Mouse (Mus musculus): ENCODE measurements around the gene Pcdh11x.
A peak's percentile ranks its signal among the peaks of the same experiment; 100 is the strongest.
"Not testable (repeated sequence)": the region's sequence is repeated elsewhere in the genome, so short reads cannot be mapped to it uniquely, and the experiment has no call there.

The Pcdh11x gene

DNA sequence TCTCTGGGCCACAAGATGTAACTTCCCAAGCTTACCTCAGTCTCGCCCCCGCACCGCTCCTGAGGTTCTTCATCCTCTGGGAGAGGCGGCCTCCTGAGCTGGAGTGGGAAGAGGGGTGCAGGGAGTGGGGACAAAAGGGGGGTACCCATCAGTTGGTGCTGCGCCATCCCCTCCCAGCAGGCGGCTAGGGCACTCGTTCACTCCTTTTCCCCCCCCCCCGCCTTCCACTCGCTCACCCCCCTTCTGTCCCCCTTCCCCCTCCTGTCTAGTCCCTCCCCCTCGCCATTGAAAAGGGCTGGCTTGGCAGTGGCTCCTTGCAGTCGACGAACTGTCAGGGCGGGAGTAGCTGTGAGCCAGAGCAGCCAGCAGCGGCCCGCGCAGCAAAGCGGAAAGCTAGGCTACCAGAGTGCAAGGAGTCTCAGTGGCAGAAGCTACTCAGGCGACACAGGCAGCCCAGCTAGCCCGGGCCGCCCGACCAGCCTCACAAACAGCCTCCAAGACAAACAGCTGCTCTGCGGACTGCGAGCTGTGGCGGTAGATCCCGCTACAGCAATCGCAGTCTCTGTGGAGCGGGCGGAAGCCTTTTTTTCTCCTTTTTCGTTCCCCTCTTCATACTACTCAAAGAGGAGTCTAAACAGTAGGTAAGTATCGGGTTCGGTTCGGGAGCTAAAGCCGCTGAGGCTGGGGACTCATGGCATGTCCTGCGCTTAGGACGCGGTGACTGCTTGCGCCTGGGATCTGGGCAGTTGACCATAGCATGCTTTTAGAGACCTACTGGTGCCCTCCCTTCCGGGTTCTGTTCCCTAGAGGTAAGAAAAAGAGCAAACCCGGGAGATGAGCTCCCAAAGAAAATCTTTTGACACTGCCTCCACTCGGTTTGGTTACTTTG is at the start of gene Pcdh11x:
Gene Pcdh11x, plus strand, starts transcription at position 249 of the 889 bp plus-strand sequence.
- no peak for DNase-seq (ENCODE audit: inconsistent age in 2 of 2, low spot score in 1 of 2)

DNA sequence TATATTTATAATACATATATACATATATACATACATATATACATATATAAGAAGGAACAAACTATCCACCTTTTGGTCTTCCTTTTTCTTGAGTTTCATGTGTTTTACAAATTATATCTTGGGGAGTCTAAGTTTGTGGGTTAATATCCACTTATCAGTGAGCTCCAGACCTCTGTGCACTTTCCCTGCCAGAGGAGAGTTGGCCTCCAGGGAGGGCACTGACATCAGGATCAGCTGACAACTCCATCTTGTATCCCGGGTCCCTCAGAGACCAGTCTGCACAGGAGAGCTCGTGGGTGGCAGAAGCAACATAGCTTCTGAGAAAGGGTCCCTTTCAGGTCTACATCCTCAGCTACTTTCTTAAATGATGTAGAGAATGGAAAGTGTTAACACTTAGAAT is 30.0 kb upstream of the Pcdh11x start:
- no peak for DNase-seq (ENCODE audit: inconsistent age in 2 of 2, low spot score in 1 of 2)

DNA sequence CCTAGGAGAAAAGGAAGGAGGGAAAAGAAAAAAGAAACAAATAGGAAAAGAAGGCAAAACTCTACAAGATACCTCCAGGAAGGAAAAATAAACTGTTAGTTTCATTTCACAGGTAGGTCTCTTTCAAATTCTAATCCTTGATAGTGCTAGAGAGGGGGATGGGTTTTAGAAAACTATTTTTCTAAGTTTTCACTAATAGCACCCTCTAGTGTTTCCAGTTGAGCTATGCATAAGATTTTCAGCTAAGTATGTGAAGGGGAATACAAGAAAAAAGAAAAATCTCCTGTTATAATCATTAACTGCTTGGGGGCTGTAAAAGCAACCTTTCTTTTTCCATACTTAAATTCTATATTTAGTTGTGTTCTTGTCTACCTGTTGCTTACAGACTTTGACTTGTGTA is 4.5 kb upstream of the Pcdh11x start:
- DNase-seq (ENCODE audit: inconsistent age in 2 of 2, low spot score in 1 of 2) = no peak

DNA sequence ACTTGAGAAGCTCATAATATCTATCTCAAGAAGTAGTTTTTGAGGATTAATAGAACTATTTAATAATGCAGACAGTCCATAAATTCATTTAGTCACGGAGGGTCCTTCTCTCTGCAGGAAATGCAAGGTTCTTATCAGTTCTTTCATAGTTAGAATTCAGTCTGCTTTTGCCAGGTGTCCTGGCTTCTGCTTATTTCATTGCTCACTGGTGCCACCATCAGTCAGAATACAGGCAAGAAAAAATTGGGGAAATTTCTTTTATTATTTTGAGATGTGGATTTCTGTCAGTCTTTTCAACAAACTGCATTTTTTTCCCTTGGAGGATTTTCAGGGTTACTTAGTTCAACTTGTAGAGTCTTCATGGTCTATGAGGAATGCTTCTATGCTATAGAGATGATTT is 2.6 kb upstream of the Pcdh11x start:
- DNase-seq (ENCODE audit: inconsistent age in 2 of 2, low spot score in 1 of 2) = no peak

DNA sequence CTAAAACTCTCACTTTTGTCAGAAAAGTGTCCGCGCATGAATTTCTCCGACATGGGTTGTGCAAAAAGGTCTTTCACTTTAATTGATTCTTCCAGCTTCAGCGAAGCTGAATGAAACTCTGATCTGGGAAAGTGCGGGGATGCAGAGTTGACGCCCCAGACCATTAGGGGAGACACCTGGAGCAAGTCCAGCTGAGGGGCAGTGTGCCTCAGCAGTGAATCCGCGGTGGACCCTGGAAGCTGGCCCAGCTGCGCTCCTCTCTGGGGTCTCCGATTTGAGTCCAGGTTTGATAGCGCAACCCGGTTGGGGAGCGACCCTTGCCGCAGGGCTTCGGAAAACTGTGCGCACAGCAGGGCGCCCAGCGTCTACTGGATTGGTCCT is 831 bp downstream of the Pcdh11x start:
- no peak for DNase-seq (ENCODE audit: inconsistent age in 2 of 2, low spot score in 1 of 2)

DNA sequence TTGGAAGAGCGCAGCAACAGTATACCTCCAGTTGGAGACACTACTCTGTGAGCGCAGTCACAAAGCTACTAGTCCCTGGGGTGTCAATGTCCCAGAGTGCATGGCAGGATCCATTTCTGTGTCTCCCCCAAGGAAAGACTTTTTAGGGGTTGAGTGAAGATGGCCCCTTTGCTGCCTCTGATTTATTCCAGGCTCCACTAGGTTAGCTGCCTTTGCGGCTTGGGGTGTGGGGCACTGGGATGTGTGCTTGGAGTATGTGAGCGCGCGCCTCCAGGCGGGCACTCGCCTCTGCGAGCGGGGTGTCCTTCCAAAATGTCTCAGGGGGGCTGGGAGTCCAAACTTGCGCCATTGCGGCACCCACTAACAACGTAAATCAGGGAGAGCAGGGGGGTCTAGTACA is 1.6 kb downstream of the Pcdh11x start:
- DNase-seq (ENCODE audit: inconsistent age in 2 of 2, low spot score in 1 of 2) = no peak

DNA sequence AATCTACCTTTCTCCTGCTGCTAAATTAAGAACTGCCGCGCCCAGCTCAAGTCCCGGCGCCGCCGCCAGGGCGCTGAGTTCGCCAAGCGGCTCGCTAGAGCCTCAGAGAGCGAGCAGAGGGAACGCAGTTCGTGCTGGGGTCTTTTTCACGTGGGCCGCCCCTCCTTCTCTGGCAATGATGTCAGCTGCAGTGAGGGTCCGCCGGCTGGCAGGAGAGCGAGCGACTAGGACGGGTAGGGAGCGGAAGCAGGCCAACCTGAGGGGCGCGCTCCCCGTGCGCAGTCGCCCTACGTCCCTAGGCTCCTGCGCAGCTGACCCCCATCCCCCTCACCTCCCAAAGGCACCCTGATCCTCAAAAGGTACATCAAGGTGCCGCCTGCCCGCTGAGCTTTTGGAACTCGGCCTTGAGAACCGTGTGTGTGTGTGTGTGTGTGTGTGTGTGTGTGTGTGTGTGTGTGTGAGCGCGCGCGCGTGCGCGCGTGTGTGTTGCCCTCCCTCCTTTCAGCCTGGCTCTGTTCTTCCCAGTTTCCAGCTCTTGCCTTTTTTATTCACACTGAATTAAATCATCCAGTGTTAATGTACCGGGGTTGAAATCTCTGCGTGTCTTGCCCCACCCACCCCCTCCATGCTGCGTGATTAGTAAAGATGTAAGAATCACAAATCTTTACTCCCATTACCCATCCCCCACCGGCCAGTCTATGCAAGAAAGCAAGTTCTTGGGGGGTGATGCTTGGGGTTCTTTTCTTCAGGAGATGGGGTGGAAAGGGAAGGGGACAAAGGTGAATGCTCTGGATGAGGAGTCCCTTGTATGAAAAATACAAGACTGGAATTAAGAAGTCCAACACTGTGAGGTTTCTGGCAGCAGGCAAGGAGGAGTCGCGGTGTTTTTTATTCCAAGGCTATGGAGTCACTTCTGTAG is 3.0 kb downstream of the Pcdh11x start:
- no peak for DNase-seq (ENCODE audit: inconsistent age in 2 of 2, low spot score in 1 of 2)

DNA sequence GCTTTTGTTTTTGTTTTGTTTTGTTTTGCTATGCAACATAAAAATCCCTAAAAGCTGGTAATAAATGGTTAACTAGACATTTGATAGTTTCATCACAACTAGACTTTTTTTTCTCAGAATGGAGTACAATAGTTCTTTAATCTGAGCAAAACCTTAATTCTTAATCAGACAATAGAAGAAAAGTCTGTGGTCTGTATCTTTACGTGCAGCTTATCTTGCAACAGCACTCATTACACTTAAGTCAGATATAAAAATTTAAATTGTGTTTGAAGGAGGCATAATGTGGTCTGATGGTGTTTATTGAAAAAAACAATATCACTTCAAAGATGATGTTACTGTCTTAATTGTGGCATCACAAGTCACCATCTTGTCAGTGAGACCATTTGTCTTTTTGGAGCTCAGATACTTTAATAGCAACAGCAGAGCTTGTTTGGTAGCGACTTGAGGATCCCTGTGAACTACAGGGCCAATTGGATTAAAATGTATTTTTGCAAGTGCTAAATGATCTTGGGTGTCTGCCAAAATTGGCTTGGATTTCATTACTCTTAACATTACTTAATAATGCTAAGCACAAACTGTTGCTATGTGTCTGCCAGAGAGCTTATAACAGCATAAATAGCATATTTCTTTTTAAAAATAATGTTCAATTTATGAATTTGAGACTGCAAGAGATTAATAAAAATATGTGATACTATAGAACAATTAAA is 11.6 kb downstream of the Pcdh11x start:
- DNase-seq (ENCODE audit: inconsistent age in 2 of 2, low spot score in 1 of 2) = no peak

DNA sequence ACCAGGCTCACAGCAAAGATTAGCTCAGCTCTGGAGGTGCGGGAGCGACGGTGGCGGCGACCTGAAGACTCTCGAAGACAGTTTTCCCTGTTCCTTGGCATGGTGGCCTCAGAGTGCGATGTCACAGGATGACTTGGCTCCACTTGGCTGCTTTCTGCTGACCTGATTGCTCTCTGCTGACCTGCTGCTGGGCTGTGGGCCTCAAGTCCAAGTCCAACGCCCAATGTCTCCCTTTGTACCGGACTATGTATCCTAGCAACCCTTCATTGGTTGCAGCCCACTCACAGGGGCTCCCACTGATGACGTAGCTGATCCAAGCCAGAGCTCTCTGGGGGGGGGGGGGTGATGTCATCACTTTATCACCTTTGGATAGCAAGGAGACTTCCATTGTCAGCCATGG is 22.9 kb downstream of the Pcdh11x start, which contains the start of gene H2afb3:
Gene H2afb3, minus strand, starts transcription at position 101 of the 400 bp plus-strand sequence.
- DNase-seq (ENCODE audit: inconsistent age in 2 of 2, low spot score in 1 of 2) = not testable (repeated sequence)

DNA sequence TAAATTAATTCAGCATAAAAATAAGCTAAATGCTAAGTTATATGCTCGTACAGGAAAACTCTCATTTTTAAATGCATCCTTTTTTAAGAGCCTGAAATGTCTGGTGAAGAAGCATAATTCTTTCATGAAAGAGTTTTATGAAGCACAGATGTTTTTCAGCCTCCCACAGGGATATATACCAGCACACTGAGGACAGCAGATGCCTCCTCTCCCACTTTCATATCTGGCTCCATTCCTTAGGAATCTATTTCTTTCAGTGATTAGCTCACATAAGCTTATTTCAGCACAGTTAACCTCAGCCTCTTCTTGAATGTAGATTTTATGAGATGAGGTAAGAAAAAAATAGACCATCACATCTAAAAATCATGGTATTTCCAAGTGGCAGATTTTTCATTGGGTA is 176.2 kb downstream of the Pcdh11x start:
- DNase-seq (ENCODE audit: inconsistent age in 2 of 2, low spot score in 1 of 2) = no peak

DNA sequence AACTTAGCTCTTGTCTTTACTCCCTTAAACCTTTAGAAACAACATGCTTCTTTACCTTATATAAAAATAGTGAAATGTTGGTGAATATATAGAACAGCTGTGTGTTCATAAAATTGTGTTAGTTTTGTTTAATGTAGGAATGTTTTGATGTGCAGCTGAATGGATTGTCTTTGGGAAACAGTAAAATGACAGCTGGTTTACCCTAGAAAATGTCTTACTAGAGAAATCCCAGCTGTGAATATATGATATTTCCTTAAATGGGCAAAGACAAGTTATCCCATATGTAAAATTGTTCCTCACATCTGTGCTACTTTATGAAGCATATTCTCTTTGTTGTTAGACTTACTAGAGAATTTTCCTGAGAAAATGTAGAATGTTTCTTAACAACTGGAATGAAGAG is 196.4 kb downstream of the Pcdh11x start:
- no peak for DNase-seq (ENCODE audit: inconsistent age in 2 of 2, low spot score in 1 of 2)

DNA sequence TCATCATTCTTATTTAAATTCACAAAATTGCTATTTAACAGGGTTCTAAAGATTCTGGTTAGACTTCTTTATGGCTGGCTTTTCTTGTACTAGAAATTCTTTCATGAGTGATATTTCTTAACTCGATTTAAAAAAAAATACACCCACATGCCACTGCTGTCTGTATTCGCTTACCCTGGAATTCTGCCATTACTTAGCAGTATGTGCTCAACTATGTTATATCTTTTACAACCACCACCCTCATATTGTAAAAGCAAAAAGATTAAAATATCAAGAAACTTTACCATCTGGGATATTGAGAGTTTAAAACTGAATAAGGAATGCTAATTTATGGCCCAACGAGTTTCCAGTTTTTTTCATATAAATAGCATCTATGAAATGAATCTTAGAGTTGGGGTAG is 234.9 kb downstream of the Pcdh11x start:
- no peak for DNase-seq (ENCODE audit: inconsistent age in 2 of 2, low spot score in 1 of 2)

DNA sequence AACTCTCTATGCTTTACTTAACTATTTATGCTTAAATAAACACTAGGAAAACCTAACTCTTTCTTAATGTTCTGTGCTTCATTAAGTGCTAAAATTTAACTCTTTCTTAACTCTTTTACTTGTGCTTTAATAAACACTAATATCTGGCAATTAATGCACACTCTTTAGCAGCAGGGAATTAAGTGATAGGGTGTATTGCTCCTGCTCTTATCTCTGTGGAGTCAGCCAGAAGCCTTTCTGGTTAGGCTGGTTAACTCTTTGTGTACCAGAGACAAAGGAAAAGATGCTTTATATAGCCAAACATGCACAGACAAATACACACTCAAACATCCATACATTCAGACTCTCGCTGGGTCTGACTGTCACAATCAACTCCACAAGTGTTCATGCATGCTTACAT is 309.2 kb downstream of the Pcdh11x start:
- no peak for DNase-seq (ENCODE audit: inconsistent age in 2 of 2, low spot score in 1 of 2)

DNA sequence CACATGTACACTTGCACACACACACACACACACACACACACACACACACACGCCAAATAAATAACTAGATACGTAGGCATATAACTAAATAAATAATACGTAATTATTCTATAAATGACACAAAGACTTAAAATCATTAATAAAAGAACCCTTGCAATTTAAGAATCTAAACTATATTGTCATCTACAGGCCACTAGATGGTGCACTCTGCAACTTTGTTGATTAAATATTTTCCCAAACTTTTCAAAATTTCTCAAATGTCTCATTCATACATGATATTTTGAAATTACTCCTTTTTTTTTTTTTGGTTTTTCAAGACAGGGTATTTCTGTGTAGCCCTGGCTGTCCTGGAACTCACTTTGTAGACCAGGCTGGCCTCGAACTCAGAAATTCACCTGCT is 328.4 kb downstream of the Pcdh11x start:
- DNase-seq (ENCODE audit: inconsistent age in 2 of 2, low spot score in 1 of 2) = no peak

DNA sequence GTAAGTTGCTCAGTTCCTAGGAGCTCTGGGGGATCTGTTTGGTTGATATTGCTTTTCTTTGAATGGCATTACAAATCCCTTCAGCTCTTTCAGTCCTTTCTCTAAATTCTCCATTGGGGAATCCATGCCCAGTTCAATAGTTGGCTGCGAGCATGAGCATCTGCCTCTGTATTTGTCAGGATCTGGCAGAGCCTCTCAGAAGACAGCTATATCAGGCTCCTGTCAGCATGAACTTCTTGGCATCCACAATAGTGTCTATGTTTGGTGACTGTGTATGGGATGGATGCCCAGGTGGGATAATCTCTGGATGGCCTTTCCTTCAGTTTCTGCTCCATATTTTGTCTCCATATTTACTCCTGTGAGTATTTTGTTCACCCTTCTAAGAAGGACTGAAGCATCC is 380.2 kb downstream of the Pcdh11x start:
- not testable (repeated sequence) for DNase-seq (ENCODE audit: inconsistent age in 2 of 2, low spot score in 1 of 2)

DNA sequence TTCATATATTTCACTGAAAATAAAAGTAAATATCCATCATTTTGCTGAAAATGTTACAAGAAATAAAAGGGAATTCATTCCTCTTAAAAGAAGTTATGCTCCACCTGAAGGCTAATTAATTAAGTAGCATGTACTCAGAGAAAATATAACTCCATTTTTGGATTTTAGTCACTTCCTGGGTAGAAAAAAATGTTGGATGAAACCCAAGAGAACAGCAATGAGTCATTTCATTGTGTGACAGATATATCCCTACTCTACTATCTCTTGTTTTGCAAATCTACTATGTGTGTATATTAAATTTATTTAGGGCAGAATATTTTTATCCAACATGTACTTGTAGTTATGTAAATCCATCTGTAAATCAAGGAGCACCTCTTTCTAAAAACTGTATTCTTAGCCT is 444.1 kb downstream of the Pcdh11x start:
- DNase-seq (ENCODE audit: inconsistent age in 2 of 2, low spot score in 1 of 2) = no peak

DNA sequence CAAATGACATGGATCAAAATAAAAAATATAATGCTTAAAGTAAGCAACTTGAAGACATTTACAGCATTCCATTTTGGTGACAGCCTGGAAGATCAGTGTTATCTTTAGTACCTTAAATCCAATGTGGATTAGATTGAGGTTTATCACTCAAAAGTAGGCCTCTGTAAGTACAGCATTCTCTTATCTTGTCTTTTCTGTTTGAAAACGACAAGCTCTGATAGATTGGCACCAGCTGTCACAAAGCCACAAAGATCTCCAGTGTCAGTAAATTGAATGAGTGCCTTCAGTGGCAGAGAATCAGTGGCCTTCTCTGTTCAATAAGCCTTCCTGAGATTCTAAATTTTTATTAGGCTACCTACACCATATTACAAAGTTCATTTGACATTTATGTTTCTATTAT is 445.7 kb downstream of the Pcdh11x start:
- DNase-seq (ENCODE audit: inconsistent age in 2 of 2, low spot score in 1 of 2) = no peak

DNA sequence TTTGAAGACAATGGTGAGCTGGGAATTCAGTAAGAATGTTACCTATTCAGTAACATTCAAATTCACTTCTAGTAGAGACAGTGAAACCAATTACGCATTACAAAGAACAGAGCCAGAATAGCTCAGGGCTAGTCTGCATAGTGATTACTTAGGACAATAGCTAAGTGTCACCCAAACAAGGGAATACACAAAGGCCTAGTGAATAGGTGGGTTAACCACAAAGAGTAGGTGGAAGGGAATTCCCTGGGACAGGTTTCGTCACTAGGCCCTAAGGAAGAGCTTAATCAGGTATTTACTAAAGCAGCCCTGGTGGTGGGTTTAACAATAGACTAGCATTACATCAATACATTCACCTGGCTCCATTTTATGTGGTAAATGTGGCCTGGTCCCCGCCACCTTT is 654.5 kb downstream of the Pcdh11x start:
- DNase-seq (ENCODE audit: inconsistent age in 2 of 2, low spot score in 1 of 2) = peak in 1 of 2 experiments; percentile 2

Measured in adrenal gland, adult (tissue).